Mouse (Mus musculus): ENCODE measurements around the gene Fam192a. TPM values are rescaled to one million over a fixed set of nuclear protein-coding genes. Genes with fewer than 3 reads are reported as not detected.

The Fam192a gene
- polyA plus RNA-seq, 1 experiment from 2014 or later: 75.2 TPM

DNA sequence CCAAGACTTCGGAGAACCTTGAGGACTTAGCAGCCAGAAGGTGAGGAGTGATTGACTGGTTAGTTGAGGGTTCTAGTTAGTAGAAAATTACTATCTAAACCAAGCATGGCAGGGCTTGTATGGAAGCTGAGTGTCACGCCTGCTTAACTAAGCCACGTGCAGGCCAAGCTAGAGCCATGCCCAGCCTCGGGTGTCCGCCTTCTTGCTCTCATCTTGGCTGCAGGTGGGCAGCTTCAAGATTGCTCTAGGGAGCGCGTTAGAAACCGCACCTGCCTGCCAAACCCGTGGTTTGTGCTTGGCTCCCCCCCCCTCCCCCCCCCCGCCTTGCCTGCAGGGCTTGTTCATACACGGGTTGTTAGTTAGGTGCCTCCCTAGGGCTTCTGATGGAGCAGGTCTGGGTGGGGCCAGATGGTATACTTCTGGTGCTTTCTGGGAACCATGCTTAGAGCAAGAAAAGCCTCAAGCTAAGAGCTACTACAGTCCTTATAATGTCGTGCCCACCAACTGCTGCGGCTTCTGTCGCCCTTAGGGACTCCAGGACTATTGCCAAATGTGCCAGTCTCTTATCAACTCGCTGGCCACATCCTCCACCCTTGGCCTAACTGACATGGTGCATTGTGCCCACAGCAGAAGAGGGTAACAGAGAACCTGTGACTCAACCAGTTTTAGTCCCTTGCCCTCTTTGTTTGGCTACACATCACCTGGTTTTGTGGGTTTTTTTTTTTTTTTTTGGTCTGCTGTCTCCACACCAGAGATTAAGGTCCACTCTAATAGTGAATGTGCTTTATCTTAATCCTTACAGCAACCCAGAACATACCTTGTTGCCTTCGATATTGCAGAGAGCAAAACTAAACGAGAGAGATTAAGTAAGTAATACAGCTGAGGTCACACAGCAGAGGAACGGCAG is 60.7 kb downstream of the Fam192a start:
- no peak for ATAC-seq (replicated peaks)
- Histone ChIP-seq H3K4me3 (no peak overlapping the region), H3K27me3 (replicated peaks) (no peaks in the 10 kb centered on the region), H3K27ac (no peak overlapping the region), H3K9ac (no peak overlapping the region), H3K4me1 (peaks cover 9% of the 10 kb centered on the region; the same call in 1 of the 2 replicates), H3K9me3 (no peaks in the 10 kb centered on the region), H3K4me2 (no peak overlapping the region), H3K36me3 (replicated peaks) (no peaks in the 10 kb centered on the region)
- 67% methylated on average over 18 of the region's 18 CpGs for WGBS

DNA sequence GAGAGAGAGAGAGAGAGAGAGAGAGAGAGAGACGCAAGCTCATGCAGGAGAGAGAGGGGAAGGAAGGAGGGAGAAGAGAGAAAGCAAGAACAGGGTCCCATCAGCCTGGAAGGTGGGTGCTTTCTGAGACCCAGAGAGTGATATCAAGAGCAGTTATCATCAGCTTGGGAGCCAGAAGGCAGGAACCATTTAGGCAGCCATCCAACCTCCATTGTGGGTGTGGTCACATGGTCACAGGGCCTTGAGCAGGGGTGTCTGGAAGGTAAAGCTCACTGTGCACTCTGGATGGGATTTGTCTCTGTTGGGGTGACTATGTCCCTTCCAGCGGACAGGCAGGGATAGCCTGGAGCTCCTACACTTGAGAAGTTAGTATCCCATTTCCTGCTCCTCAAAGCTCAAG is 61.8 kb downstream of the Fam192a start:
- no peaks in the 10 kb centered on the region for H3K27me3 ChIP-seq (replicated peaks)
- H3K9me3 ChIP-seq: no peaks in the 10 kb centered on the region
- H3K4me1 ChIP-seq: peaks cover 3% of the 10 kb centered on the region; the same call in 1 of the 2 replicates
- no peaks in the 10 kb centered on the region for H3K36me3 ChIP-seq (replicated peaks)
- no peak overlapping the region for H3K9ac ChIP-seq
- H3K4me3 ChIP-seq: no peak overlapping the region
- H3K27ac ChIP-seq: no peak overlapping the region
- no peak for ATAC-seq (replicated peaks)
- 77% methylated on average over 2 of the region's 2 CpGs for WGBS
- H3K4me2 ChIP-seq: no peak overlapping the region

DNA sequence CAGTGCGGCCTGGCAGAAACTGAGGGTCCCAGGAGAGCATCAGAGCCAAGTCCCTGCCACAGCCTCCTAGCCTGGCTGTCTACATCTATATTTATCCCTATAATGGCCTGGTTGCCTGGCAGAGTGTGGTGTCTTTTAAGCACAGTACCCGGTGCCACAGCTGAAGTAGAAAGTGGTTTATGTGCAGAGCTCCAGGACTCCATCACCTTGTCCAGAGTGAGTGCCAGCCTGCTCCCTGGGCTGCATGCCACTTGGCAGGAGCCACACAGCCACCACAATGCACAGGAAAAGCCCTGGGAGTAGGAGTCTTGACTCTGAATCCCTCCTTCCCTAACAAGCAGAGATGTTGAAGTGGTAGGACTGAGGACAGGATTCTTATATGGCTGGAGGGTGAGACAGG is 64.3 kb downstream of the Fam192a start:
- peaks cover 15% of the 10 kb centered on the region for H3K4me1 ChIP-seq
- no peak overlapping the region for H3K4me3 ChIP-seq
- 75% methylated on average over 2 of the region's 2 CpGs for WGBS
- H3K4me2 ChIP-seq: no peak overlapping the region
- peaks cover 12% of the 10 kb centered on the region for H3K27me3 ChIP-seq (replicated peaks)
- H3K27ac ChIP-seq: no peak overlapping the region
- no peak for ATAC-seq (replicated peaks)
- H3K36me3 ChIP-seq (replicated peaks): no peaks in the 10 kb centered on the region
- no peaks in the 10 kb centered on the region for H3K9me3 ChIP-seq
- no peak overlapping the region for H3K9ac ChIP-seq

DNA sequence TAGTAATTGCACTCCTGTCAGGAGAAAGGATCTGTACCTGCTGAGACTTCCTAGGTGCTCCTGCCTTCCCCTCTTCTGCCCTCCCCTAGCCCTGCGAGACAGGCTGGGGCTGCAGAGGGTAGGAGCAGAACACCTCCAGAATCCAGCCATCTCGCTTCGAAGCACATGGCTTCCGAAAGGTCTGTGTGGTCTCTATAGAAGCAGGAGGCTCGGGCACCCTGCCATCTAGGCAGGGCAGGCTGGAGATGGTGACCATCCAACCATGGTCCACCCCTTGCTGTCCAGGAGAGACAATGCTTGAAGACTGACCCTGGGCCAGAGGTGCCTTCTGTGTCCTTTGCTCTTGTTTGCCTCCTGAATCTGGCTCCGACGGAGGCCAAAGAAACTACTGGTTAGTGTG is 66.2 kb downstream of the Fam192a start:
- Histone ChIP-seq H3K27me3 (replicated peaks) (peaks cover 12% of the 10 kb centered on the region), H3K36me3 (replicated peaks) (no peaks in the 10 kb centered on the region), H3K9me3 (no peaks in the 10 kb centered on the region), H3K4me3 (no peak overlapping the region), H3K4me1 (peaks cover 20% of the 10 kb centered on the region), H3K9ac (no peak overlapping the region), H3K27ac (no peak overlapping the region), H3K4me2 (no peak overlapping the region)
- WGBS: 65% methylated on average over 7 of the region's 7 CpGs
- no peak for ATAC-seq (replicated peaks)

DNA sequence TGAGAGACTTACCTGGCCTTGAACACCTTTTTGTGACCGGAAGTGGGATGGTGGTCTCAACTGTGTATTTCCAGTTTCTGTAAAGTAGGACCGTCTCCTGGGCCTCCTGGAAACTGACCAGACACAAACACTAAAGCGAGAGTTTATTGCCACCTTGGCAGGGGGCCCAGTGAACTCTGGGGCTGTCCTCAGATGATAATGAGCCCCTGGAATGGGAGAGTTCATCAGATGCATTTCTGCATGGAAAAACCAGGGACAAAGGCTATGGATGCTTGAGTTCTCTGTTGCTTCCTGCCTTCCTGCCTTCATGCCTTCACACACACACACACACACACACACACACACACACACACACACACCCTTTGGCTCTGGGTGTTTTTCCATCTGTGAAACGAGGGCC is 67.2 kb downstream of the Fam192a start:
- H3K4me1 ChIP-seq: peaks cover 20% of the 10 kb centered on the region
- H3K36me3 ChIP-seq (replicated peaks): no peaks in the 10 kb centered on the region
- H3K4me2 ChIP-seq: peak overlapping the region; percentile 97; the same call in 1 of the 2 replicates
- no peak overlapping the region for H3K9ac ChIP-seq
- no peaks in the 10 kb centered on the region for H3K9me3 ChIP-seq
- no peak overlapping the region for H3K27ac ChIP-seq
- H3K4me3 ChIP-seq: no peak overlapping the region
- no peak for ATAC-seq (replicated peaks)
- 44% methylated on average over 4 of the region's 4 CpGs for WGBS
- H3K27me3 ChIP-seq (replicated peaks): peaks cover 12% of the 10 kb centered on the region

DNA sequence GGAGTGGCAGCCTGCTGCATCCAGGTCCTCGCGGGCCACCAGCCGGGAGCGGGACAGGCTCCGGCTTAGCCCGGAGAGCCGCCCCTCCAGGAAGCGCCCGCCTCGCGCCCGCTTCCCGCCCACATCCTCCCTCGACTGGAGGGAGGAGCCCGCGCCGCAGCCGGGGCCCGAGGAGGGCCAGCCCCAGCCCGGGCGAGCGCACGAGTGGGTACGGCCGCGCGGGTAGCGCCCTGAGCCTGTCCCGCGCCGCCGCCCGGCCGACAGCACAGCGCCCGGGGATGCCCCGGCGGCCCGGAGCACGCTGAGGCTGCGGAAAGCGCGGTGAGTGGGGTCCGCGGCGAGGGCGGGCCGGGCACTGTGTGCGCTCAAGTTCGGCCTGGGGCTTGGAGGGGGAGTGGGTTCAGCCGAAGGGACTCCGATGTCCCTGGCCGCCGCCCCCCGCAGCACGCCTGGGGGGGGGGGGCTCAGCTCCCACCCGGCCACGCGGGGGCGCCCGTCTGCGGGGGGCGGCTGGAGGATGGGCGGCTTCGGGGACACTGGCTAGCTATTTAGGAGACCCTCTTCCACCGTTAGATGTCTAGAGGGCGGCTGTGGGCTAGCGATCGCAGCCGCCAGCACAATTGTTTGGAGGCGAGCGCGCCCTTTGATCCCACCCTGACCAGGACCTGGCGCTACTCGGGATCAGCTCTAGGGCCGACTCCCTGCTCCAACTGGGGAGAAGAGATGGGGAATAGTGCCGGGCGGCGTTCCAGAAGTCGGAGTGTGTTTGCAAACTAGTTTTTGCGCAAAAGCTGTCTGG is 68.7 kb downstream of the Fam192a start, which contains the start of gene Cpne2:
Gene Cpne2, plus strand, starts transcription at position 118 of the 799 bp plus-strand sequence.
- no peaks in the 10 kb centered on the region for H3K36me3 ChIP-seq (replicated peaks)
- peak; percentile 80 for ATAC-seq (replicated peaks)
- H3K4me1 ChIP-seq: peaks cover 20% of the 10 kb centered on the region
- H3K9me3 ChIP-seq: no peaks in the 10 kb centered on the region
- WGBS: under 1% methylated on average over 60 of the region's 81 CpGs
- peak within 1 kb of the TSS; percentile 56 for H3K4me3 ChIP-seq
- peak within 1 kb of the TSS; percentile 97 for H3K4me2 ChIP-seq
- peaks cover 12% of the 10 kb centered on the region for H3K27me3 ChIP-seq (replicated peaks)
- H3K9ac ChIP-seq: peak within 1 kb of the TSS; percentile 58
- peak within 1 kb of the TSS; percentile 68 for H3K27ac ChIP-seq

DNA sequence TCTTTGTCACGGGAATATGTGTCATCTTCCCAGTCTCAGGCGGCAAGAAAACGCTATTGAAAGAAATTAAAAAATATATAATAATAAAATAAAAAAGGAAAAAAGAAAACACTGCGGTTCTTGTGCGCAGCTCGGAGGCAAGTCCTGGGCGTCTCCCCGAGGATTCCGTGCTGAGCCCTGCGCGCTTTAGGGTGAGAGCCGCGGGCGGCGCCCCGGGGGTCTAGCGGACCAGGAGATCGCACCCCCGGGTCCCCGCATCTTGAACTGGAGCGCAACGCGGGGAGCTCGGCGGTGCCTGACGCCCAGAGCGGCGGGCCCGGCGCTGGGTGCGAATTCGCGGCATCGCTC is 69.3 kb downstream of the Fam192a start:
- peak overlapping the region; percentile 68 for H3K27ac ChIP-seq
- no peaks in the 10 kb centered on the region for H3K9me3 ChIP-seq
- peak overlapping the region; percentile 97 for H3K4me2 ChIP-seq
- H3K4me1 ChIP-seq: peaks cover 20% of the 10 kb centered on the region
- peak overlapping the region; percentile 56 for H3K4me3 ChIP-seq
- no peaks in the 10 kb centered on the region for H3K36me3 ChIP-seq (replicated peaks)
- peak overlapping the region; percentile 58 for H3K9ac ChIP-seq
- under 1% methylated on average over 34 of the region's 34 CpGs for WGBS
- peaks cover 12% of the 10 kb centered on the region for H3K27me3 ChIP-seq (replicated peaks)
- ATAC-seq (replicated peaks): no peak

DNA sequence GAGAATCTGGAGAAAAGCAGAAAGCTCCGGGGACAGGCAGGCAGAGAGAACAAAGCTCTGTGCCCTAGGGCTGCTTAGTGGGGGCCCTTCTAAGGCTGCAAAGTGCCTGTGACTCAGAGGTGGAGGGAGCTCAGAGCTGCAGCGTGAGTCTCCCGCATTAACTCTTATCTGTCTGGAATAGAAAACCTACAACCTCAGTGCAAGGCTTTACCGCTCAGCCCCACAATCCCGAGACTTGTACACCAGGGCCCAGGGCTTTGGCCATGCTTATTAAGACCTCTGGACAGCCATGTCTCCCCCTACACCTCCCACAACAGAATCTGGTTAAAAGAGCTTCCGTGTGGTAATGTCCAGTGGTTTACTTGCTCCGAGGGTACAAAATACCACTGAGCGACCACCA is 69.8 kb downstream of the Fam192a start:
- peaks cover 12% of the 10 kb centered on the region for H3K27me3 ChIP-seq (replicated peaks)
- 2% methylated on average over 8 of the region's 8 CpGs for WGBS
- ATAC-seq (replicated peaks): peak; percentile 43; the same call in 1 of the 2 replicates
- H3K36me3 ChIP-seq (replicated peaks): no peaks in the 10 kb centered on the region
- H3K4me2 ChIP-seq: peak overlapping the region; percentile 97
- peak overlapping the region; percentile 56 for H3K4me3 ChIP-seq
- peak overlapping the region; percentile 16 for H3K27ac ChIP-seq
- peaks cover 20% of the 10 kb centered on the region for H3K4me1 ChIP-seq
- no peaks in the 10 kb centered on the region for H3K9me3 ChIP-seq
- H3K9ac ChIP-seq: 0 out of 2 replicates have a peak overlapping the region, but pooled peaks have one; percentile 58

DNA sequence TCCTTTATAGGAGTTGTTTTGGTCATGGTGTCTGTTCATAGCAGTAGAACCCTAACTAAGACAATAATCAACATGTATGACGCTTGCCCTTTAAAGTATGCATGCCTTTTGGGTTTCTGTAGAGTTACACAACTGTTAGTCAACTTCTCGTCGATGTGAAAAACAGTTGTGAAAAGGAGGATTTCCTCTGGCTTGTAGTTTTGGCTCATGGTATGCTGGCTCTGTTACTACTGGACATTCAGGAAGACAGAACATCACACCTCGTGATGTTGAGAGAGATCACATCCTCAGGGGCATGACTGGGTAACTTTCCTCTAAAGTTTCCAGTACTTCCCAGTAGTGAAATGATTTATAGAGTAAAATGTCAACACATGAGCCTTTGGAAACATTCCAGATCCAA is 71.2 kb downstream of the Fam192a start:
- peaks cover 12% of the 10 kb centered on the region for H3K27me3 ChIP-seq (replicated peaks)
- WGBS: 93% methylated on average over 4 of the region's 4 CpGs
- ATAC-seq (replicated peaks): no peak
- H3K27ac ChIP-seq: no peak overlapping the region
- H3K36me3 ChIP-seq (replicated peaks): no peaks in the 10 kb centered on the region
- H3K4me1 ChIP-seq: peaks cover 20% of the 10 kb centered on the region
- no peak overlapping the region for H3K4me3 ChIP-seq
- no peak overlapping the region for H3K4me2 ChIP-seq
- no peak overlapping the region for H3K9ac ChIP-seq
- H3K9me3 ChIP-seq: no peaks in the 10 kb centered on the region

DNA sequence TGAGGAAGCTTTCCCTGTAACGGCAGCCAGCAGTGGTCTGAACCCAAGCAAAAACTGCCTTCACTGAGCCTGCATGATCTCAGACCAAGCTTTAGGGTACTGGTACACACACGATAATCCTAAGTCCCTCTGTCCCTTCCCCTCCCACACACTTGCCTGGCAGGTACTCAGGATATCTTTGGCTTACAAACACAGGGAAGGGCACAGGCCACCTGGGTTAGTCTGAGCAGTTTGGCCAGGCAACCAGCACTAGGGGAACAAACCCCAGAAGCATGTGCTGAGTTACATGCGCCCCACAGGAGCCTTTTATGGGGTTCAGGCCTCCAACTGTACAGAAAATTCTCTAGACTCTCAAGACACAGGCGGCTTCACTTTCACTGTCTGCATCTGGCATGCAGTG is 71.9 kb downstream of the Fam192a start:
- no peaks in the 10 kb centered on the region for H3K36me3 ChIP-seq (replicated peaks)
- no peak for ATAC-seq (replicated peaks)
- H3K27me3 ChIP-seq (replicated peaks): peaks cover 12% of the 10 kb centered on the region
- no peak overlapping the region for H3K4me2 ChIP-seq
- H3K9ac ChIP-seq: no peak overlapping the region
- H3K4me3 ChIP-seq: no peak overlapping the region
- H3K4me1 ChIP-seq: peaks cover 20% of the 10 kb centered on the region
- no peak overlapping the region for H3K27ac ChIP-seq
- H3K9me3 ChIP-seq: no peaks in the 10 kb centered on the region
- 77% methylated on average over 4 of the region's 4 CpGs for WGBS

DNA sequence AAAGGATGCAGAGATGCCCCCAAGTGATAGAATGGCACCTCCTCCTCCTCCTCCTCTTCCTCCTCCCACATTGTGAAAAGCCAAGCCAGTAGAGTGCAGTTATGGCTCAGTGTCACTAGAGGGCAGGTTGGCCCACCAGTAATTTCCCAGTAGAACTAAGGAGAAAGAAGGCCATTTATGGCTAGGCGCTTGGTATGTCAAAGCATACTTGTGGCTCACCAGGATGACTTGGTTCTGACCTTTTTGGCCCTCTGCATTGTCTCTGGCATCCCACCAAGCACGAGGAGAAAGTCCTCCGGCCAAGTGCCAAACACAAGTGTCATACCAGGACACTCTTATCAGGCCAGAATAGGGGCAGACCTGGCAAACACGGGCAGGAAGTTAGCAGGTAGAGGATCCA is 73.6 kb downstream of the Fam192a start:
- no peaks in the 10 kb centered on the region for H3K36me3 ChIP-seq (replicated peaks)
- H3K27me3 ChIP-seq (replicated peaks): peaks cover 2% of the 10 kb centered on the region; the same call in 1 of the 2 replicates
- H3K9me3 ChIP-seq: no peaks in the 10 kb centered on the region
- H3K4me3 ChIP-seq: no peak overlapping the region
- 0 out of 2 replicates have a peak, but pooled peaks have one; percentile 13 for ATAC-seq (replicated peaks)
- WGBS: 37% methylated on average over 4 of the region's 4 CpGs
- H3K4me2 ChIP-seq: no peak overlapping the region
- H3K27ac ChIP-seq: no peak overlapping the region
- H3K9ac ChIP-seq: no peak overlapping the region
- H3K4me1 ChIP-seq: peaks cover 14% of the 10 kb centered on the region

DNA sequence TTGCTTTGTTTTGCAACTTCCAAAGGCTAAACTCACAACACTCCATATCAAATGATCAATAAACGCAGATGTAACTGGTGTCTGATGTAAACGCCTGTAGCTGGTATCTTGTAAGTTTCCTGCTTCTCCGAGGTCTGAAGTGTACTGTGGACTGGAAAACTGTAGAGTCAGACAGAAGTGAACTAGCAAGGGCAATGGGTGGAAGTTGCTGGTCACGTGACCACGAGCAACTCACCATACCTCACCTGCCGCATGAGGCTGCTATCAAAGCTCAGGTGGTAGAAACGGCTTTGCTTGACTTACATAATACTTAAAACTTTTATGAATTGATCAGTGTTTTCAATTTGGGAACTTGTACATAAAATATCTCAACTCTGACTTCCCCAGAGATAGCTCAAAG is 74.6 kb downstream of the Fam192a start:
- ATAC-seq (replicated peaks): no peak
- Histone ChIP-seq H3K27ac (no peak overlapping the region), H3K4me1 (peaks cover 5% of the 10 kb centered on the region), H3K9ac (no peak overlapping the region), H3K36me3 (replicated peaks) (no peaks in the 10 kb centered on the region), H3K27me3 (replicated peaks) (no peaks in the 10 kb centered on the region), H3K4me3 (no peak overlapping the region), H3K9me3 (no peaks in the 10 kb centered on the region), H3K4me2 (no peak overlapping the region)
- 84% methylated on average over 7 of the region's 7 CpGs for WGBS
